Mouse (Mus musculus): ENCODE measurements around the gene Ifnk. TPM values are rescaled to one million over a fixed set of nuclear protein-coding genes. Genes with fewer than 3 reads are reported as not detected.

Ifnk gene
- not detected in 2 replicates for polyA plus RNA-seq (2011; ENCODE audit: insufficient read length, low read depth, missing spikeins)

- Histone ChIP-seq H3K27ac (ENCODE audit: insufficient read depth, low read length) (no peak within 1 kb of the TSS), H3K4me1 (ENCODE audit: control insufficient read depth, insufficient read depth, low read length) (peaks cover 4% of the 10 kb centered on the region), H3K4me3 (ENCODE audit: insufficient read depth, low read length) (no peak within 1 kb of the TSS)
- TF ChIP-seq CTCF (IDR thresholded peaks at IDR 0.05; ENCODE audit: borderline replicate concordance, insufficient read depth, low read length), result no peak
- TF ChIP-seq POLR2A (IDR thresholded peaks at IDR 0.05; ENCODE audit: low read depth, low read length), result no peak
Observed at GRCm38 (mm10) chr4:35151756-35152155, at the start of gene Ifnk. TSS of gene Ifnk (plus strand) at chr4:35152056.

- Histone ChIP-seq H3K4me1 (ENCODE audit: control insufficient read depth, insufficient read depth, low read length) (no peaks in the 10 kb centered on the region), H3K4me3 (ENCODE audit: insufficient read depth, low read length) (no peak overlapping the region), H3K27ac (ENCODE audit: insufficient read depth, low read length) (no peak overlapping the region)
- TF ChIP-seq CTCF (IDR thresholded peaks at IDR 0.05; ENCODE audit: borderline replicate concordance, insufficient read depth, low read length), result no peak
- TF ChIP-seq POLR2A (IDR thresholded peaks at IDR 0.05; ENCODE audit: low read depth, low read length), result no peak
Observed at GRCm38 (mm10) chr4:35105115-35105773, 46.6 kb upstream of the Ifnk start.

- Histone ChIP-seq H3K4me1 (ENCODE audit: control insufficient read depth, insufficient read depth, low read length) (0 out of 2 replicates have a peak, but pooled peaks cover 4% of the 10 kb centered on the region), H3K4me3 (ENCODE audit: insufficient read depth, low read length) (no peak overlapping the region), H3K27ac (ENCODE audit: insufficient read depth, low read length) (no peak overlapping the region)
- TF ChIP-seq CTCF (IDR thresholded peaks at IDR 0.05; ENCODE audit: borderline replicate concordance, insufficient read depth, low read length), result no peak
- TF ChIP-seq POLR2A (IDR thresholded peaks at IDR 0.05; ENCODE audit: low read depth, low read length), result no peak
Observed at GRCm38 (mm10) chr4:35112452-35112851, 39.4 kb upstream of the Ifnk start.

DNA sequence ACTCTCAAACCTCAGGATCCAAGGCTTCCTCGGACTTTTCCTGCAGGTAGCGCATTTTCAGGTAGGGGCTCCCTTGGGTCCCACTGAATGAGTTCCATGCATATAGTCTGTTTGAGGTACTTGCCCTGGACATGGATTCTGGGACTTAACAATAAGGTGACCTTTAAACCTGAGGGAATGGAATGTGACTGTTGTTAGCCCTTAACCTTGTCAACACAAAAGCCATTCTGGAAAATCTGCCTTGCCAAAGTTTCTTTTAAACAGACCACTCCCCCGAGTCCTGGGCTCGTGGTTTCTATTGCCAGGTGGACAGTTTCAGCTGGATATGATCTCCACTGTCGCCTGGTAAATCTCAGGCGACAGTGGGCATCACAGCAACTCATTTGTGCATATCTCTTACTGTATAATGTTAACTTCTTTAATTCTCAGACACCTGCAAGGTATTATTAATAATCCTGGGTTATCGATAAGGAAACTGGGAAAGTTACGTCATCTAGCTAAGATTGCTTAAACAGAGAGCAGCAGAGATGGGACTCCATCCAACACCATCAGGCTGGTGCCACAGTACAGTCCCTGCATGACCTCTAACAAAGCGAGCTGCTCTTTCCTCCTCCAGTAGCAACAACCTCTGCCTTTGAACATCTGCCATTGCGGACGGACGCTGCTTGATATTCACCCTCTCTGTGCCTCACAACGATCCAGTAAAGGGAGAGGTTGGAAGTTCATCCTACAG, 38.2 kb upstream of the Ifnk start:
- TF ChIP-seq POLR2A (IDR thresholded peaks at IDR 0.05; ENCODE audit: low read depth, low read length), result no peak
- no peak for TF ChIP-seq CTCF (IDR thresholded peaks at IDR 0.05; ENCODE audit: borderline replicate concordance, insufficient read depth, low read length)

DNA sequence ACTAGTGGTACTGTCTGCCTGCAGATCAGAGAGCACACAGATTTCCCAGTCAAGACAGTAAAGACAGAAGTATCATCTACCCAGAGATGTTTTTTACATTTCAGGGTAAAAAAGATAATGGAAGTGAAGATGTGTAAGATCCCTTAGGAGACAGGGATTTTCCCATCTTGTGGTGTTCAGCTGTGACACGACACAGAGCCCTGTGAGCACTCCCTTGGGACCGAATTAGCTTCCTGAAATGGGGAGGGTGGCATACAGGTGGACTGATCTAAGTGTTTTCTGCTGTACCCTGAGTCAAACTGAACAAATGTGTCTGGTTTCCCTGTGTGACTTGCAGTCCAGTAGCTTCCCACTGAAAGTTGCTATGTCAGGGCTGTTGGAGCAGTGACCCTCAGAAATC, 36.9 kb upstream of the Ifnk start:
- H3K4me1 ChIP-seq (ENCODE audit: control insufficient read depth, insufficient read depth, low read length), result 0 out of 2 replicates have a peak, but pooled peaks cover 4% of the 10 kb centered on the region
- no peak overlapping the region for H3K4me3 ChIP-seq (ENCODE audit: insufficient read depth, low read length)
- no peak for TF ChIP-seq POLR2A (IDR thresholded peaks at IDR 0.05; ENCODE audit: low read depth, low read length)
- TF ChIP-seq CTCF (IDR thresholded peaks at IDR 0.05; ENCODE audit: borderline replicate concordance, insufficient read depth, low read length), result no peak
- no peak overlapping the region for H3K27ac ChIP-seq (ENCODE audit: insufficient read depth, low read length)

More for the DNA sequence above, 38.2 kb upstream of the Ifnk start:
- Histone ChIP-seq H3K4me1 (ENCODE audit: control insufficient read depth, insufficient read depth, low read length) (0 out of 2 replicates have a peak, but pooled peaks cover 4% of the 10 kb centered on the region), H3K27ac (ENCODE audit: insufficient read depth, low read length) (no peak overlapping the region), H3K4me3 (ENCODE audit: insufficient read depth, low read length) (no peak overlapping the region)

DNA sequence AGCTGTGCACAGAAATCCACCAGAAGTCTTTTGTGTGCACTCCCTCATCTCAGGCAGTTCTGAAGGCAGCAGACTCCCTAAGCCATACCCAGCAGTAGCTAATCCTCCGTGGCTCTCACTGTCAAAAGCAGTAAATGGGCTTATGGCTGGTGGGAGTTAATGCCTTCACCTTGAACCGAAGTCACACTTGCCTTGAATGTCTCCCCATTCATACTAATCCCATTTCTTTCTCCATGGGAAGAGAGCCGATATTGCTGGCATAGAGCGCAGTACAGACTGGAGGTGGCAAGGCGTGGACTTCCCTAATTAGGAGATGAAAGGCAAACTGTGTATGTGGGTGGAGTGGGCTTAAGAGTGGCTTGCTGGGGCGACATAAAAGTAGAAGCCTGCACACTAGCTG, 35.9 kb upstream of the Ifnk start:
- Histone ChIP-seq H3K4me3 (ENCODE audit: insufficient read depth, low read length) (no peak overlapping the region), H3K27ac (ENCODE audit: insufficient read depth, low read length) (no peak overlapping the region), H3K4me1 (ENCODE audit: control insufficient read depth, insufficient read depth, low read length) (0 out of 2 replicates have a peak, but pooled peaks cover 4% of the 10 kb centered on the region)
- no peak for TF ChIP-seq POLR2A (IDR thresholded peaks at IDR 0.05; ENCODE audit: low read depth, low read length)
- no peak for TF ChIP-seq CTCF (IDR thresholded peaks at IDR 0.05; ENCODE audit: borderline replicate concordance, insufficient read depth, low read length)

DNA sequence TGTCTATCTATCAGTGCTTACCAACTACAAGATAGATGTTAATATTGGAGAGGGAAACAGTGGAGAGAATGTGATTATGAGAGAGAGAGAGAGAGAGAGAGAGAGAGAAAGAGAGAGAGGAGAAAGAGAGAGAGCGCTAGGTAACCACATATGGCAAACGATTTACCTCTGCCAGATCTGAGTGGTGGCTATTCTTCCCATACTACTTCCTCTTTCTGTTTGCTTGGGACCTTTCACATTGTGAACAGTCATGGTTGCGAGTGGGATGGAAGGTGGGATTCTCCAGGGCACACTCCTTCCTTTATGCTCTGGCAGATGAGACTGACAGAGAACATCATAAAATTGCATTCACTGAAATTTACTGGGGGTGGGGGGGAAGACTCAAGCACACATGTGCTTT, 34.7 kb upstream of the Ifnk start:
- Histone ChIP-seq H3K4me1 (ENCODE audit: control insufficient read depth, insufficient read depth, low read length) (0 out of 2 replicates have a peak, but pooled peaks cover 2% of the 10 kb centered on the region), H3K27ac (ENCODE audit: insufficient read depth, low read length) (no peak overlapping the region), H3K4me3 (ENCODE audit: insufficient read depth, low read length) (no peak overlapping the region)
- TF ChIP-seq CTCF (IDR thresholded peaks at IDR 0.05; ENCODE audit: borderline replicate concordance, insufficient read depth, low read length), result no peak
- no peak for TF ChIP-seq POLR2A (IDR thresholded peaks at IDR 0.05; ENCODE audit: low read depth, low read length)

DNA sequence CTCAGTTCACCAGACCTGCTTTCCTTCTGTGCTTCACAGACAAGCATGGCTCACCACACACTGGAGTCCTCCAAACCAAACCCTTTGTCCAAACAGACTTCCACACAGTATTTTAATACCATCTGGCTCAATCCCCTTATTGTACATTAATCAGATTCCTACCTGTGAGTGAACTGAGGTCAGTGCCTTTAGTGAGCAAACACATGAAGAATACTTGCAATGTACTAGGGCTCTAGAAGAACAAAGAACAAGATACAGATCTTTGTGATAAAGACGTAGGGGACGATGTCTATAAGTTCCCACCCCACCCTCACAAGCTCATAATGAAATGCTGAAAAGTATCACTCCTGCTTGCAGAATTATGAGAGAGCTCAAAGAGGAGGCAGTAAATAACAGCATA, 33.0 kb upstream of the Ifnk start:
- Histone ChIP-seq H3K4me1 (ENCODE audit: control insufficient read depth, insufficient read depth, low read length) (no peaks in the 10 kb centered on the region), H3K27ac (ENCODE audit: insufficient read depth, low read length) (no peak overlapping the region), H3K4me3 (ENCODE audit: insufficient read depth, low read length) (no peak overlapping the region)
- TF ChIP-seq POLR2A (IDR thresholded peaks at IDR 0.05; ENCODE audit: low read depth, low read length), result no peak
- TF ChIP-seq CTCF (IDR thresholded peaks at IDR 0.05; ENCODE audit: borderline replicate concordance, insufficient read depth, low read length), result no peak

DNA sequence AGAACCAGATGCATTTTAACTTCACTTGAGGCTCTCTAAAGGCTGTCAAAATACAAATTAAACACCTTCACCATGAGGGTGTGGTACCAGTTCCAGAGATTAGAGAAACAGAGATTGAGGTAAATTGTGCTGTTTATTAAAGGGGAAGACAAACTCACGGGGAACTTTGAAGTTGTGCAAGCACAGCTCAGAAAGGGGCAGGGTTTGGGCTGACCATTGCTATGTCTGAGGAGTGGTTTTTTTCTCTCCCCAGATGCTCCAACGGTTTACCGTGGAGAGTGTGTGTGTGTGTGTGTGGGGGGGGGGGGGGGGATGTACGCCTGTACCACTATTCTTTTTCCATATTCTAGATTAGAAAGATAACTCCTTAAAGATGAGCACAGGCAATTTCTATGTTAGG, 31.7 kb upstream of the Ifnk start:
- no peak overlapping the region for H3K4me3 ChIP-seq (ENCODE audit: insufficient read depth, low read length)
- H3K27ac ChIP-seq (ENCODE audit: insufficient read depth, low read length), result no peak overlapping the region
- TF ChIP-seq CTCF (IDR thresholded peaks at IDR 0.05; ENCODE audit: borderline replicate concordance, insufficient read depth, low read length), result no peak
- TF ChIP-seq POLR2A (IDR thresholded peaks at IDR 0.05; ENCODE audit: low read depth, low read length), result no peak
- H3K4me1 ChIP-seq (ENCODE audit: control insufficient read depth, insufficient read depth, low read length), result no peaks in the 10 kb centered on the region

GRCm38 (mm10) chr4:35120575-35120974, 31.3 kb upstream of the Ifnk start:
- Histone ChIP-seq H3K4me1 (ENCODE audit: control insufficient read depth, insufficient read depth, low read length) (no peaks in the 10 kb centered on the region), H3K4me3 (ENCODE audit: insufficient read depth, low read length) (no peak overlapping the region), H3K27ac (ENCODE audit: insufficient read depth, low read length) (no peak overlapping the region)
- TF ChIP-seq CTCF (IDR thresholded peaks at IDR 0.05; ENCODE audit: borderline replicate concordance, insufficient read depth, low read length) (no peak), POLR2A (IDR thresholded peaks at IDR 0.05; ENCODE audit: low read depth, low read length) (no peak)

Data from embryonic fibroblast, embryonic 13.5 days (primary cell).